Mouse (Mus musculus) gastrocnemius, postnatal 36 days (tissue): ENCODE data around the gene Clip2. TPM values are rescaled to one million over a fixed set of nuclear protein-coding genes. Genes with fewer than 3 reads are reported as not detected.

ENCODE experiments used
- DNase-seq, 2 experiments: peaks; one replicate each; pipeline ENCODE4 v3.0.0; 2022
- intact Hi-C: fragments of 180-260 bp; cut with DNase I; formaldehyde crosslinking; loops from one replicate; pipeline ENCODE4 v1.15.1; 2025
- total RNA-seq, 2 experiments: library from RNA; stranded (reverse); gene quantifications; 2 replicates each; pipeline ENCODE4 v1.2.3; 2021

Clip2 gene
- total RNA-seq, 2 experiments from 2014 or later: 2.7 to 2.9 TPM

DNA sequence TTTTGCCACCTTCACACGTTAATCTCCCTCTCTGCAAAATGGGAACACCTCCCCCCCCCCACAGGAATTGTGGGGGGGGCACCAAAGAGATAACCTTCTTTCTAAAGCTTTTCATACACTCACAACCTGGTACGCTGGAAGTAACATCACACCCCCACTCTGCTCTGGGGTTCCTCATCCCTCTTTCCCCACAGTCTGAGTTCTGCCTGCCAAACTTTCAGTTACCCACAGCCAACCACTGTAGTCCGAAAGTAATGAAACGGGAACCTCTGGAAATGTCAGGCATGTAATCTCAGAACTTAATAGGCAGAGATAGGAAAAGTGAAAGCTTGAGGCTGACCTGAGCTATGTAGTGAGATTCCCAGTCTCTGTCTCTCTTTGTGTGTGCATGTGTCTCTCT is 15.2 kb upstream of the Clip2 start:
- intact Hi-C loops: no loop called here
- no peak for DNase-seq

DNA sequence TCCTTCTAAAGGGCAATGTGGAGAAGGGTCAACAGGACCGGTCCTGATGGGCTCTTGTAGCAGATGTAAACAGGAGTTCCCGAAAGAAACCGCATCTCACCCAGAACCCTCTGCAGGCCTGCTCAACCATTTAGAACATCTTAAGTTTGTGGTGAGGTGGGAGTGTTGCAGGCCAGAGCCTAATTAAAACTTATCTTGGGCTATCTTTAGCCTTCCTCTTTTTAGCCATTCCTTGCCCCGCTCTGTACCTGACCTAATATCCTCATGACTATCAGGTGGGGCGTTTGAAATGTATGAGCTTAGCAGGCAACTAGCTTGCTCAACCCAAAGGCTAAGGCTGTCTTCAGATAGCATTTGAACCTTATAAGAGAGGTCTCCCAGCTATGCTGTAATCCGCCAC is 13.5 kb upstream of the Clip2 start:
- intact Hi-C loops: no loop called here
- no peak for DNase-seq

DNA sequence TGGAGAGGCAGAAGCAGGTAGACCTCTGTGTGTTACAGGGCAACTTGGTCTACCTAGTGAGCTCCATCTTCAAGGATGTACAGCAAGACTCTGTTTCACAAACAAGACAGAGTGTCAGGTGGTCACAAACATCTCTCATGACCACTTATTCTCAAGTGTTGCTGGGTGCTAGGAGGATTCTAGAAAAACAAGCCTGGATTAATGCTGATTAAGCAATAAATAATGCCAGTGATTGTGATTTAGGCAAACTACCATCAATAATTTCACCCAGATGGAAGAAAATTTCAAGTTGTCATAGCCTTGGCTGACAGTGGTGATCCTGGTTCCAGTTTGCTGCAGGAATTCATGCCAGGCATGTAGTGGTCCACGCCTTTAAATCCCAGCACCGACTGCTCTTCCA is 12.0 kb upstream of the Clip2 start:
- intact Hi-C loops: no loop called here
- no peak for DNase-seq

DNA sequence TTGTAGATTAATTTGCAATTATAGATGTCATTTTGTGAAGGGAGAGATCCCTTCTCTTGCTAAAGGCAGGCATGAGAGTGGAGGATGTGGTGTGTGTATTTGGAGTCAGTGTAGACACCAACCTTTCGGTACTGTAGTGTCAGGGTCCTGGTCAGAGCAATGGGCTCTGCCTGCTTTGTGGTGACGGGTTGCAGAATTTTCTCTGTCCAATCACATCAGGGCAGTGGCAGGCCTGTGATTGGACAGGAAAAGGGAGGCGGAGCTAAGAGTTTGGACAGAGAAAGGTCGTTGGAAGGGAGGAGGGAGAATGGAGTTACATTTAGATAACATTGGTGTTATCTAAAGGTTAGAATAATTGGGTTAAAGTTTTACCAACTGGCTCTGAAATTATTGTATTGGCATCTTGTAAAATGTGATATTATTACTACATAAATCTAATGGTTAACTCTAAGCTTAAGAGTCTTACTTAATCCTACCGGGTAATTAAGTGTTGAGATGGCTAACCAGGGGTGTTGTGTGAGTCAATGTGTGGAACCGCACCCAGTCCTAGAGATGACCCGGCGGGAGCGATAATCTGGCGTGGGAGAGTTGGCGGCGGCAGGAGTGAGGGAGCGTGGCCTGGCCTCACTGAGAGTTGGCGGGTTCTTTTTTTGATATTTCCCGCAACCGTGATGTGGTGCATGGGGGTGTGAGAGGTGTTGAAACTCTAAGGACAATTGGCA is 8.4 kb upstream of the Clip2 start:
- no peak for DNase-seq
- intact Hi-C loops: no loop called here

DNA sequence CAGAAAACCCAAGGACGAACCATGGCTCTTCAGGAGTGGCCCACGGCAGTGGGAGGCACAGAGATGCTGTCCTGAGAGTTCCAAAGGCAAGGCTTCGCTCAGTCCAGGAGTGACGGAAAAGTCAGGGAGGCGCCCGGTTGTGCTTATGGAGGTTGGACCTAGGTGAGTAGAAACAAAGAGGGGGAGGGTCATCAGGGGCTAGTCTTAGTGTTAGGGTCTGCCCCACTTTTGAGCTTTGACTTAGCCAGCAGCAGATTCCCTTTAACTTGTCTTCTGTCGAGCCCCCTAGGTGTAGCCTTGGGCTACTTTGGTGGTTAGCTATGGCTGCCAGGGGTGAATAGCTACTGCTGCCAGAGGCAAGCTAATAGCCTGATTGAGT is 7.8 kb upstream of the Clip2 start, which contains the start of gene Syna:
Gene Syna, minus strand, starts transcription at position 101 of the 379 bp plus-strand sequence.
- DNase-seq: no peak
- intact Hi-C loops: no loop called here

DNA sequence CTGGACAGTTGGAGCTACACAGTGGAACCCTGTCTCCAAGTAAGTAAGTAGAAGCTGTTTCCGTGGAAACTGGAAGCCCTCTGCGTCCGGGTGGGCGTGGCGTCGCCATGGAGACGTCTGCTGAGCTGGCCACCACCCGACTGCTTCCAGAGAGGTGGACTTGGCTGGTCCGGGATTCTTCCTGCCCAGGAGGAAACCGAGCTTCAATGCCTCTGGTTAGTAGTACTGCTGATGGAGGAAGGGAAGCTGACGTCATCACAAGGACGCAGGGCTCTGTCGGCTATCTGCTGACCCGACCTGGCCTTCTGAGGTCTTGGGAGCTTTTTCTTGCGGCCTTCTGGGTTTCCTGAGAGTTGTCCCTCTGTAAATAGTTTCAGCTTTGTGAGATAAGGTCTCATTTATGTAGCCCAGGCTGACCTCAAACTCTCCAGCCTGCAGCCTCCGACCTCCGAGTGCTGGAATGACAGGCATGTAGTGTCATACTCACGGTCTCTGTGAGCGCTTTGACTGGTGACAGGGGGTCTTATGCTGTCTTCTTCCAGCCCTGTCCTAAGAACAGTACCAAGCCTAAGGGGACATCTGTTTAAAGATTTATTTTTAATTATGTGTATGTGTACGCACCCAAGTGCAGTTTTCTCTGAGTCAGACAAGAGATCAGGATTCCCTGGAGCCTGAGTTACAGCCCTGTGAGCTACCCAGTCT is 3.4 kb upstream of the Clip2 start:
- DNase-seq: peak; percentile 49 to 65
- intact Hi-C loops: no loop called here

DNA sequence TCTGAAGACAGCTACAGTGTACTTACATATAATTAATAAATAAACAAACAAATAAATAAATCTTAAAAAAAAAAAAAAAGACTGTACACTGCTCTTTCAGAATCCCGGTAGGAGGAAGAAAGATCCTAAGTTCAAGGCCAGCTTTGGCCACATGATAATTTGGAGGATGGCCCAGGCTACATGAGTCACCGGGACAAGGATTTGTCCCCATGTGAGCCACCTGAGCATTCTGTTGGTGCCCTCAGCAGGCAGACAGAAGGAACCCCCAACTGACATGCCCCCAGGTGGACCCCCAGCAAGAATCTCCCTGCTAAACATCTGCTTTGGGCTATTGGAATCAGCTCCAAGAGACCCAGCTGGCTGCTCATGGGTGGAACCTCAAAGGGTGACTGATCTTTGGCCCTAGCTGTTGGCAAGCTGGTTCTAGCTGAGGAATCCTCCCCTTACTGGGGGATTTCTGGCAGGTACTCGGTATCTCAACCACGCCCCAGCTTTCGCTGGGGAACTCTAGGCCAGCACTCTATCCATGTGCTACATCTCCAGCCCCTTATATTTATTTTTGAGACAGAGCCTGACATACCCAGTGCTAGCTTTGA is 1.8 kb upstream of the Clip2 start:
- DNase-seq: no peak
- intact Hi-C loops: no loop called here

DNA sequence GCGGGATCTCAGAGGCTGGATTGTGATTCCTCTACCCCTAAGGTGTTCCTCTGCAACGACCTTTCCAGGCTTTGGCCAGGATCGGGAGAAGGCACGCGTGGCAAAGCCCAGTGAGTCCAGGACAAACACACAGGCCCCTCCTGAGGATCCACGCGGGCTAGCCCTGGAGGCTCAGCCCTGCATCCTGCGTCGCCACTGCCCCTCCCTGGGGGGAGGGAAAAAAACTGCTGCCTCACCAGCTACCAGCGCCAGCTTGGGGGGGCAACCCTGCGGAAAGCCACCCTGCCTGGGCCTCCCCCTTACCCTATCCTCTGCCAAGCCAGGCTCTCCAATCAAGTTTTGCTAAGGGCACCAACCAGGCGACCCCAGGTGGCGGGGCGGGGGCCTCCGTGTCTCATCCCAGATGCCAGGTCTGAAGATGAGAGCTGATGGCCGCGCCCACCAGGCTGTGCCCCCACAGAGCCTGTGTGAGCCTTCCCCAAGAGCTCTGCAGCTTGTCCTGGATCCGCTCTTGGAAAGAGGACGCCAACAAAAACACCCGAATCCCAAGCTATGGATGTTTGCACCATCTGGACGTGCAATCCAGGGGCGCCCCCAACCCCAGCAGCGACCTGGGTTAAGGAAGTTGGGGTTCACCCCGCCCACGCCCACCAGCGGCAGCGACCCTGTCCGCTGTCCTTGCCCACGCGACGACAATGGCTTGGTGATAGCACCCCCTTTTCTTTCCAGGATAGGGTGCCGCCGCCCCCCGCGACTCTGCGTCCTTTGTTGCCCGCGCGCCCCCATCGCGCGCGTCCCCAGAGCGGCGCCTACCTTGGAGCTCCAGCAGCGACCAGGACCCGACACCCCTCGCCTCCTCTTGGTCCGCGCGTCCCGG is 763 bp downstream of the Clip2 start:
- intact Hi-C loops: loop anchor here (2.0 kb wide), 1 partner anchor 45 kb away; no protein-coding TSS in a partner anchor
- peak in 1 of 2 experiments; percentile 23 for DNase-seq

DNA sequence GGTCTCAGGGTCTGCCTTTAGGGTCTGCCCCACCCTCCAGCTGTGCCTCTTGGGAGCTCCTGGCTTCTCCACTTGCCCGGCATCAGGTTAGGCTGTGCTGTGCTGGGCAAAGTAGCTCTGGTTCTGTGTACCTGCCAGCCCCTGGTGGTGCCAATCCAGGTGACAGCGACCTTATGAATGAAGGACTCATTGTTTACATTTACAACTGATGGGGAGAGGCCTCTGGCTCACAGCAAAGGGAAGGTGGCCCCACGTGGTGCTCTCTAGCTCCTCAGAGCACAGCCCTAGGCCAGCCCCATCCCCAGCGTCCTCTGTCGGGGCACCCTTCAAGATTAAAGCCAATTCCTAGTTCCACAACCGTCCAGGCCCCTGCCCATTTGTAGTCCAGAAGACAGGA is 1.4 kb downstream of the Clip2 start:
- DNase-seq: no peak
- intact Hi-C loops: loop anchor here (2.0 kb wide), 1 partner anchor 44 kb away; no protein-coding TSS in a partner anchor

DNA sequence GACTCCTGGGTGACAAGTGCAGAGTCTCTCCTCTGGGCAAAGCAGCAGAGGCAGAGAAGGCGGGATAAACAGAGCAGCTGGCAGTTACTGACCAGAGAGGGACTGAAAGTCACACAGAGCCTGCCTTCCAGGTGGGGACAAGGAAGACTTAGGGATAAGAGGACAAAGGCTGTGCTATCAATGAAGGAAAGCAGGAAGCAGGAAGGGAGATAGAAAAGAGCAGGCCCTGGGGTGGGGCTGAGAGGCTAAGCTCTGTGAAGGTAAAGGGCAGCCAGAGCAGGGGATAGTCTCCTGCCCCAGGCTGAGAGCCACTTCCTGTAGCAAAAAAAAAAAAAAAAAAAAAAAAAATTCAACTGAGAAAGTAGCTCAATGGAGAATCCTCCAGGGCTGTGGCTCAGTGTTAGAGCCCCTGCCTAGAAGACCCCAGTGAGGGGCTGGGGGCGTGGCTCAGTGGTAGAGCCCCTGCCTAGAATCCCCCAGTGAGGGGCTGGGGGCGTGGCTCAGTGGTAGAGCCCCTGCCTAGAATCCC is 2.5 kb downstream of the Clip2 start:
- intact Hi-C loops: loop anchor here (2.0 kb wide), 1 partner anchor 43 kb away; no protein-coding TSS in a partner anchor
- DNase-seq: no peak

DNA sequence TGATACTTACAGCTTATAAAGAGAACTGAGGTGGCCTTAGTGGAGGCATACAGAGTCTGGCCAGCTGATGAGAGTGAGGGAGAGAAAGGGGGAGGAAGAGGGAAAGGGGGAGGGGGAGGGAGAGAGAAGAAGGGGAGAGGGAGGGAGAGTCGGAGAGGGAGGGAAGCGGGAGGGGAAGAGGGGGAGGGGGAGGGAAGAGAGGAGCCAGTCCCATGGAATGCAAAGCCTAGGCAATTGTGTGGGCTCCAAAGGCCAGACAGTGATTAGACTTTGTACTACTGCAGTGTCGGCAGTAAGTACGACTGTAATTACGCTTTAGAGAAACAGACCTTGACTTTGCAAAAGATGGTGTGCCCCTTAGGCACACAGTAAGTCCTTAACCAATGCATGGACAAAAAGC is 3.9 kb downstream of the Clip2 start:
- no peak for DNase-seq
- intact Hi-C loops: no loop called here

DNA sequence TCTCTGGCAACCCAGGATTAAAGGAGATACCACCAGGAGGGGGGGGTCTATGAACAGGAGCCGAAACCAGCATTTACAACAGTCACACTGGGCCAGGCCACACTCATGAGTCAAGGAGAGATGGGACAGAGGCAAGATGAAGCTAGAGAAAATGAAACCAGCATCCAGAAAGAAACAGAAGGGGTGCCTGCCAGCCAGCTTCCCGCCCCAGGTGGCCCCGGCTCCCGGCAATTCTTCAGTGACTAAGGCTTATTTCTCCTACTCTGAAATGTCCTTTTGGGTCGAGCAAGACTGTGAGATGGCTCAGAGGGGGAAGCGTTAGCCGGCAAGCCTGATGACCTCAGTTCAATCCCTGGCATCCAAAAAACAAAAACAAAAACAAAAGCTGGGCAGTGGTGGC is 5.4 kb downstream of the Clip2 start:
- DNase-seq: no peak
- intact Hi-C loops: no loop called here

DNA sequence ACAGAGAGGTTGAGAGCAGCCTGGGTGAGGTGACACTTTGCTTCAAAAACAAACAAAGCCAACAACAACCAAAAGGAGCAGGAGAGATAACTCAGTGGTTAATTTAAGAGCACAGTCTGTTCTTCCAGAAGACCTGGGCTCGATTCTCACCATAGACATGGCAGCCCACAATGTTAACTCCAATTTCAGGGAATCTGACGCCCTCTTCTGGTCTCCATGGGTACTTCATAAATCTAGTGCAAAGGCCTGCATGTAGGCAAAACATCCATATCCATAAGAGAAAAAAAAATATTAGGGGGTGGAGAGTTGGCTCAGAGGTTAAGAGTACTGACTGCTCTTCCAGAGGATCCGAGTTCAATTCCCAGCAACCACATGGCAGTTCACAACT is 7.0 kb downstream of the Clip2 start:
- intact Hi-C loops: no loop called here
- DNase-seq: no peak

DNA sequence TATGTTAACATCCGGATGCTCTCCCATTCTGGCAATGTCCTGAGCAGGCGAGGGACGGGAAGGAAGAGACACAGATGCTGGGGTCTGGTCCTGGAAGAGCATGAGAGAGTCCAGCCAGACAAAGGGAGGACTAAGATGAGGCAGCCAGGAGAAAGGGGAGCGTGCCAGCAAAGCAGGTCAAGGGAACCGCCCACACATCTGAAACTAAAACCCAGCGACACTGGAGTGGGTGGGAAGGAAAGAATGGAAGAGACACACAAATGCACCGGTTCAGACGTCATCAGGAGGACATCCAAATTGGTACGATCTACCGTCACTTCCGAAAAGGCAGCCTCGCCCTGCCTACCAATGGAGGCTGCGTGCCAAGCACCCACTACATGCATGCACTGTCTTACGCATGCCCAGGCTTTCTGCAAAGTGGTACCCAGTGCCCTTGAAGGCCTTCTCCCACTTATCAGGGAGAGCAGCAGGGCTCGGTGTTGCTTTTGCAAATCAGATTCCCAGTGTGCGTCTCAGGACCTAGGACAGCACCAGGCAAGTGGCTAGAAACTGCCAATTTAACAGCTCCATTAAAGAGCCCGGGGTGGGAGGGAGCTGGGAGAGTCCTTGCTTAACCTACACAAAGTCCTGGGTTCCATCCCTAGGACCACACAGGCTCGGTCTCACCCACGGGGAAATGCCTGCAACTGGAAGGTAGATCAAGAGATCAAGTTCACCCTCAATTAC is 7.6 kb downstream of the Clip2 start:
- peak in 1 of 2 experiments; percentile 29 for DNase-seq
- intact Hi-C loops: no loop called here

DNA sequence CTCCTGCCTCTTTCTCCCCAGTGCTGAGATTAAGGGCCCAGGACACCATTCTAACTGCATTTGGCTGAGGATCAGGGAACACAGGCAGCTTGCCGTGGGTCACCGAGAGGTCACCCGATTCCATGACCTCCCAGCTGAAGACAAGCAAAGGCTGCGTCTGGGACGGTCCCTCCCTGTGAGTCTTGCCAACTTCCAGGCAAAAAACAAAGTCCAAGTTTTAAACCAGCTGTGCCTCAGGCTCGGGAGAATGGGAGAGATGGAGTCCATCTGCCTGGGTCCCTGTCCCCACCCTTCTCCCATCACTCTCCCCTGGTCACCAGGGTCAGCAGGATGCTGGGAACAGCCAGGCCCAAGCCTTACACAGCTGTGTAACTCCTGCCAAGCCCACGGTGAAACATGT is 10.6 kb downstream of the Clip2 start:
- intact Hi-C loops: no loop called here
- DNase-seq: peak; percentile 73 to 76

DNA sequence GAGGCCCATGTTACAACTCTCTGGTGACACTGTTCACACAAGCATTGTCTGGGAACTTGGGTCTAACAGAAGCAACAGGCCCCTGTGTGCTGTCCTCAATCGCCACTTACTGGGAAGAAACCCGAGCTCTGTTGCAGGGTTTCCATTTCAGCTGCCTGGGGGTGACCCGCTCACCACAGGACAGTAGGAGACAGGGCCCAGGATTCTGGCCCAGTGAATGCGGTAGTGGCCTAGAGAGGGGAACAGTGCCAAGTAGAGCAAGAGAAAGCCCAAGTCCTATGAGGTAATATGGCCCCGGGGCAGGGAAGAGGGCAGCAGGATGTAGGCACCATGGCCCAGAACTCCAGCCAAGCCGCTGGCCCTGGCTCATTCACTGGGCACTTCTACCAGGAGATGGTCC is 11.4 kb downstream of the Clip2 start:
- DNase-seq: peak in 1 of 2 experiments; percentile 27
- intact Hi-C loops: no loop called here

DNA sequence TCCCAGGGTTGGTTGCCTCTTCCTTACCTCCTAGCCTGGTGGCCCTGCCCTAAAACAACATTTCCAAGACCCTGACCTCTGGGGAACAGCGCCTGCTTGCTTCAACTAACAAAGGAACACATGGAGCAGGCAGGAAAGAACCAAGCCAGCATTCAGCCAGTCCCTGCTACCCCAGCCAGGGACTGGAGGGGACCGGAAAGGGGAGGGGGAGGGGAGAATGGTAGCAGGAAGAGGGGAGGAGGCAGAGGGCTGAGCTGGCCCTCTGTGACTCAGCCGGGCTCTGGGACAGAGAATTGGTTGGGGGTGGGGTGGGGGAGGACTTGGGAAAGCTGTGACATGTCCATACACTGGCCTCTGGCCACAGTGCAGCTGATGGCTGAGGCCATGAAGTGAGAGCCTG is 12.3 kb downstream of the Clip2 start:
- peak in 1 of 2 experiments; percentile 63 for DNase-seq
- intact Hi-C loops: no loop called here

DNA sequence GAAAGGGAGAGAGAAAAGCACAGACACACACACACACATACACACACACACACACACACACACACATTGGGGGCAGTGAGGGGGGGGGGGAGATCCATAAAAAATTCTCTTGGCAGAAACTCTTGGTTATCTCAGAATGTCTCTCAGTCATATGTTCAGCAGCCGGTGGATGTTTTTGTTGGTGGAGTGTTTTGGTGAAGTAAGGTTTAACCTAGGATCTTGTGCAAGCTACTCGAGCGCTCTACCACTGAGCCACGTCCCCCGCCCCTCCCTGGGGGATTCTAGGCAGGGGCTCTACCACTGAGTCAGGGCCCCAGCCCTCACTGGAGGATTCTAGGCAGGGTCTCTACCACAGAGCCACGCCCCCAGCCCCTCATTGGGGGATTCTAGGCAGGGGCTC is 16.2 kb downstream of the Clip2 start:
- intact Hi-C loops: no loop called here
- no peak for DNase-seq

DNA sequence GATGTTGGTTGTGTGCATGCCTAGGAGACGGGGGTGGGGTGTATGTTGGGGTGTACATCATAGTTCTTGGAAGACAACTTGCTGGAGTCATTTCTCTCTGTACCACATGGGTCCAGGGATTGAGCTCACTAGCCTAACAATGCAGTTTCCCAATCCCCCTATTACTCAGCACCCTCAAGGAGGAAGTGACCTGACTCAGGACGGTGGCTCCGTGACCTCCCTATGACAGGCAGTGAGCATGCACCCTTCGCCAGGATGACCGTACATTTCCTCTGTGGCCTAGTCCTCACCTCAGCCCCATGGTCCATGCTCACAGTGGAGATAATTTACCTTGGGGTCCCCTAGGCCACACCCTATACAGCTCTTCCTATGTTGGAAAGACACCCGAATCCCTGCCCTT is 19.8 kb downstream of the Clip2 start:
- no peak for DNase-seq
- intact Hi-C loops: no loop called here

DNA sequence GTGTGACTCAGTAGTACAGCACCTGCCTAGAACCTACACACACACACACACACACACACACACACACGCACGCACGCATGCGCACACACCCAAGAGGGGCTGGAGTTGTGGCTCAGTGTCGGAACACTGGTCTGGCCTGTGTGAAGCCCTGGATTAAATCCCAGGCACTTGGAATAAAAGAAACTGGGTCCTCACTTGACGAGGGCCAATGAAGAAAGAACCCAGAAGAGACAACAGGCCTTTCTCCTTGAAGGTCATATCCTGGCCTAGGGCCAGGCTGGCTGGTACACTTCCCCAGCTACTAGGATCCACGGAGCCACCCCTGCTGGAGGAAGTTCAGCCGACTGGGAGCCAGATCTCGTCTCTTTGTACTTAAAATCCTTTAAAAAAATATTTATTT is 20.6 kb downstream of the Clip2 start:
- intact Hi-C loops: no loop called here
- DNase-seq: no peak
